Mouse (Mus musculus): ENCODE measurements around the gene Tril. TPM values are rescaled to one million over a fixed set of nuclear protein-coding genes. Genes with fewer than 3 reads are reported as not detected.
A peak's percentile ranks its signal among the peaks of the same experiment; 100 is the strongest.

The Tril gene
- polyA plus RNA-seq, 1 experiment from 2014 or later: 19.6 TPM

- H3K27me3 ChIP-seq (ENCODE audit: control insufficient read depth, insufficient read depth, low read length): no peaks in the 10 kb centered on the region
- H3K4me3 ChIP-seq (replicated peaks; ENCODE audit: low read length): no peak overlapping the region
- WGBS: 84% methylated on average over 5 of the region's 5 CpGs
- H3K4me1 ChIP-seq (ENCODE audit: control insufficient read depth, insufficient read depth, low read length): no peaks in the 10 kb centered on the region
- no peak overlapping the region for H3K4me2 ChIP-seq (ENCODE audit: low read depth, low read length)
- peak overlapping the region; percentile 66 for H3K27ac ChIP-seq (ENCODE audit: low read length)
- H3K36me3 ChIP-seq (ENCODE audit: control insufficient read depth, insufficient read depth, low read length): no peaks in the 10 kb centered on the region
- H3K9ac ChIP-seq (ENCODE audit: low read length): 0 out of 2 replicates have a peak overlapping the region, but pooled peaks have one; percentile 2
- no peaks in the 10 kb centered on the region for H3K9me3 ChIP-seq (replicated peaks; ENCODE audit: control insufficient read depth, low read length)
- ATAC-seq (ENCODE audit: insufficient read depth, low FRiP score): no peak; the same call in 1 of the 2 replicates
Observed at GRCm38 (mm10) chr6:53780008-53780407, 40.6 kb downstream of the Tril start.

GRCm38 (mm10) chr6:53779526-53779925, 41.1 kb downstream of the Tril start:
- Histone ChIP-seq H3K36me3 (ENCODE audit: control insufficient read depth, insufficient read depth, low read length) (no peaks in the 10 kb centered on the region), H3K4me1 (ENCODE audit: control insufficient read depth, insufficient read depth, low read length) (no peaks in the 10 kb centered on the region), H3K27me3 (ENCODE audit: control insufficient read depth, insufficient read depth, low read length) (no peaks in the 10 kb centered on the region), H3K27ac (ENCODE audit: low read length) (peak overlapping the region; percentile 63), H3K9me3 (replicated peaks; ENCODE audit: control insufficient read depth, low read length) (no peaks in the 10 kb centered on the region), H3K9ac (ENCODE audit: low read length) (peak overlapping the region; percentile 2; the same call in 1 of the 2 replicates), H3K4me2 (ENCODE audit: low read depth, low read length) (no peak overlapping the region), H3K4me3 (replicated peaks; ENCODE audit: low read length) (no peak overlapping the region)
- 54% methylated on average over 7 of the region's 7 CpGs for WGBS
- ATAC-seq (ENCODE audit: insufficient read depth, low FRiP score): no peak

GRCm38 (mm10) chr6:53778424-53778955, 42.1 kb downstream of the Tril start:
- Histone ChIP-seq H3K27me3 (ENCODE audit: control insufficient read depth, insufficient read depth, low read length) (no peaks in the 10 kb centered on the region), H3K9me3 (replicated peaks; ENCODE audit: control insufficient read depth, low read length) (no peaks in the 10 kb centered on the region), H3K4me2 (ENCODE audit: low read depth, low read length) (no peak overlapping the region), H3K4me1 (ENCODE audit: control insufficient read depth, insufficient read depth, low read length) (no peaks in the 10 kb centered on the region), H3K27ac (ENCODE audit: low read length) (no peak overlapping the region), H3K36me3 (ENCODE audit: control insufficient read depth, insufficient read depth, low read length) (no peaks in the 10 kb centered on the region), H3K9ac (ENCODE audit: low read length) (no peak overlapping the region), H3K4me3 (replicated peaks; ENCODE audit: low read length) (no peak overlapping the region)
- ATAC-seq (ENCODE audit: insufficient read depth, low FRiP score): no peak
- 53% methylated on average over 8 of the region's 8 CpGs for WGBS

GRCm38 (mm10) chr6:53768275-53768674, 52.4 kb downstream of the Tril start:
- Histone ChIP-seq H3K36me3 (ENCODE audit: control insufficient read depth, insufficient read depth, low read length) (no peaks in the 10 kb centered on the region), H3K4me3 (replicated peaks; ENCODE audit: low read length) (no peak overlapping the region), H3K9ac (ENCODE audit: low read length) (no peak overlapping the region), H3K4me1 (ENCODE audit: control insufficient read depth, insufficient read depth, low read length) (no peaks in the 10 kb centered on the region), H3K27me3 (ENCODE audit: control insufficient read depth, insufficient read depth, low read length) (no peaks in the 10 kb centered on the region), H3K4me2 (ENCODE audit: low read depth, low read length) (no peak overlapping the region), H3K9me3 (replicated peaks; ENCODE audit: control insufficient read depth, low read length) (no peaks in the 10 kb centered on the region), H3K27ac (ENCODE audit: low read length) (no peak overlapping the region)
- WGBS: 92% methylated on average over 4 of the region's 4 CpGs
- ATAC-seq (ENCODE audit: insufficient read depth, low FRiP score): no peak

GRCm38 (mm10) chr6:53766243-53766915, 54.3 kb downstream of the Tril start:
- Histone ChIP-seq H3K27me3 (ENCODE audit: control insufficient read depth, insufficient read depth, low read length) (no peaks in the 10 kb centered on the region), H3K9me3 (replicated peaks; ENCODE audit: control insufficient read depth, low read length) (no peaks in the 10 kb centered on the region), H3K27ac (ENCODE audit: low read length) (peak overlapping the region; percentile 25; the same call in 1 of the 2 replicates), H3K4me2 (ENCODE audit: low read depth, low read length) (no peak overlapping the region), H3K4me3 (replicated peaks; ENCODE audit: low read length) (no peak overlapping the region), H3K36me3 (ENCODE audit: control insufficient read depth, insufficient read depth, low read length) (no peaks in the 10 kb centered on the region), H3K9ac (ENCODE audit: low read length) (no peak overlapping the region), H3K4me1 (ENCODE audit: control insufficient read depth, insufficient read depth, low read length) (no peaks in the 10 kb centered on the region)
- WGBS: 32% methylated on average over 10 of the region's 10 CpGs
- peak; percentile 29; the same call in 1 of the 2 replicates for ATAC-seq (ENCODE audit: insufficient read depth, low FRiP score)

GRCm38 (mm10) chr6:53765731-53766130, 54.9 kb downstream of the Tril start:
- no peak for ATAC-seq (ENCODE audit: insufficient read depth, low FRiP score)
- no peaks in the 10 kb centered on the region for H3K27me3 ChIP-seq (ENCODE audit: control insufficient read depth, insufficient read depth, low read length)
- H3K9ac ChIP-seq (ENCODE audit: low read length): no peak overlapping the region
- no peak overlapping the region for H3K27ac ChIP-seq (ENCODE audit: low read length)
- H3K4me3 ChIP-seq (replicated peaks; ENCODE audit: low read length): no peak overlapping the region
- H3K4me2 ChIP-seq (ENCODE audit: low read depth, low read length): no peak overlapping the region
- H3K9me3 ChIP-seq (replicated peaks; ENCODE audit: control insufficient read depth, low read length): no peaks in the 10 kb centered on the region
- H3K4me1 ChIP-seq (ENCODE audit: control insufficient read depth, insufficient read depth, low read length): 0 out of 2 replicates have a peak, but pooled peaks cover 3% of the 10 kb centered on the region
- 67% methylated on average over 8 of the region's 8 CpGs for WGBS
- H3K36me3 ChIP-seq (ENCODE audit: control insufficient read depth, insufficient read depth, low read length): no peaks in the 10 kb centered on the region

Other genes with a start within 250 kb of the Tril start
- 0.09 TPM in 1 of 2 replicates, not detected in the other for gene Cpvl, start 157.8 kb upstream of the Tril start, polyA plus RNA-seq (2015; fragmentation: Nextera tagmentation; extraction: Ambion mirVana)
- 16.2 and 17.8 TPM in 2 replicates for gene Chn2, start 218.7 kb upstream of the Tril start, polyA plus RNA-seq (2015; fragmentation: Nextera tagmentation; extraction: Ambion mirVana)

All from stomach, embryonic 16.5 days (tissue).